Mouse (Mus musculus): ENCODE measurements at regions not wholly inside any gene's neighbourhood (a gene's known extent, or its start where the extent isn't known, plus 50 kb on each side); places are given as distances from the start of the nearest gene placed in this dataset.

DNA sequence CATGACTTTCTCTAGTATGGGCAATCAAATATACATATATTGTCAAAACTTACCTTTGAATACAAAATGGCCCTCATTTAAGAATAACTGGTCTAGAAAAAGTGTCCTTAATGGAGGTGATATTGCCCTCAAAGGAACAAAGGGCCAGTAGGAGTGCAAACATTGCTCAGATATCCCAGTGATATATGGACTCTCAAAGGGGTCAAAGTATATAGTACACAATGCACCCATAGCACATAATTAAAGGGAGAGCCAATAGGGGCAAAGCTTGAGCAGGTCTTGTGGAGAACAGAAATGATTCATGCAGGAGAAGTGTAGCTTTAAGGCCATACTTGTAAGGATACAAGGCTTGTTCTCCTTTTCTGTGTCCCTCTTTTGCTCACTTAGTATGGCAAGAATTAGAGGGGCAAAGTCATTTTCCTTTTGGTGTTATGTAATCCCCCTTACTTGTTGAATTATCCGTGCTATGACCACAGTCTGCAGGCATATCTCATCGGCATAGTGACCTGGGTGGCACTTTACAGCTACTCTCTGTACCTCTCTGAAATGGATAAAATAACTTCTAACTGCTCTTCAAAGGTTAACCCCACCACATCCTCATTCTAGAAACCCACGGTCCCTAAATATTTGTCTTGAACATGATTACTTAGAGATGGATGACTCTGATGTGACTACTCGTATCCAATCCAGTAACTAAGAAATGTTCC is 231.6 kb upstream of the Slc7a11 start:
- TF ChIP-seq EP300 (IDR thresholded peaks at IDR 0.05; ENCODE audit: low read depth): no peak
- no peak for TF ChIP-seq CTCF (IDR thresholded peaks at IDR 0.05; ENCODE audit: low read depth)
